Mouse (Mus musculus): Measurements from ENCODE around the gene Btg1. TPM values are rescaled to one million over a fixed set of nuclear protein-coding genes. Genes with fewer than 3 reads are reported as not detected.

Btg1 gene
- polyA plus RNA-seq, 1 experiment from 2014 or later = 34.8 TPM

DNA sequence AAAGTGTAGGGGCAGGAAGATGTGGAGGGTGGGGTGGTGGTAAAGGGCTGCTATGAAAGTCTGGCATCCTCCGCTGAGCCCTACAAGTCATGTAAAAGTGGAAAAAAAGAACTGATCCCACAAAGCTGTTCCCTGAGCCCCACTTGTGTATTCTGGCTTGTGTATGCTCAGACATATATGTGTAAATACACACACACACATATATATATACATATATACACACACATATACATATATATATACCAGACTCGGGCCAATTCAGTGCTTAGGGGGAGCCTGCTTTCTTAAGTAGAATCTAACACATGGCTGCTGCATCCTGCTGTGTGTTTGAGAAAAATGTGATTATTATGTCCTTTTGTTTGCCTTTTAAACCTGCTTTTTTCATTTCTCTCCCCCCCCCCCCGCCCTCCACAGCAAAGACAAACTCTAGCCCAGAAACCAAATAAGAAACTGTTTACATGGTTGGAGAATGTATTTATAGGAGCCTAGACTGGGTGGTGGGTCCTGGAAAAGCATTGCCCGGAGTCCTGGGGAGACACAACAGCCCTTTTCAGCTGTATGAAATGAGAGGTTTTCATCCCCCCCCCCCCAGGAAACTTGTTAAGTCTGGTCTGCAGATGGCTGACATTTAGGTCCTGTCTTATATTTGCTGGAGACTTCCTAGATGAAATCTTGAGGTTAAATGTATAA is 30.5 kb upstream of the Btg1 start:
- ATAC-seq = no peak
- no peak overlapping the region for H3K9ac ChIP-seq (ENCODE audit: low read depth, low read length)
- no peaks in the 10 kb centered on the region for H3K36me3 ChIP-seq (ENCODE audit: control insufficient read depth, insufficient read depth, low read length)
- H3K9me3 ChIP-seq (ENCODE audit: control insufficient read depth, low read length) = no peaks in the 10 kb centered on the region
- WGBS = 80% methylated on average over 4 of the region's 4 CpGs
- H3K27me3 ChIP-seq (replicated peaks; ENCODE audit: control insufficient read depth, insufficient read depth, low read length) = no peaks in the 10 kb centered on the region
- no peak overlapping the region for H3K4me2 ChIP-seq (ENCODE audit: low read length)
- no peaks in the 10 kb centered on the region for H3K4me1 ChIP-seq (ENCODE audit: control insufficient read depth, insufficient read depth, low read depth, low read length)
- no peak overlapping the region for H3K4me3 ChIP-seq (ENCODE audit: low read length)
- no peak overlapping the region for H3K27ac ChIP-seq (ENCODE audit: low read depth, low read length)

GRCm38 (mm10) chr10:96586881-96587217 is 30.0 kb upstream of the Btg1 start:
- no peak overlapping the region for H3K4me2 ChIP-seq (ENCODE audit: low read length)
- ATAC-seq = no peak
- no peaks in the 10 kb centered on the region for H3K9me3 ChIP-seq (ENCODE audit: control insufficient read depth, low read length)
- no peak overlapping the region for H3K9ac ChIP-seq (ENCODE audit: low read depth, low read length)
- no peaks in the 10 kb centered on the region for H3K27me3 ChIP-seq (replicated peaks; ENCODE audit: control insufficient read depth, insufficient read depth, low read length)
- H3K4me3 ChIP-seq (ENCODE audit: low read length) = no peak overlapping the region
- H3K36me3 ChIP-seq (ENCODE audit: control insufficient read depth, insufficient read depth, low read length) = no peaks in the 10 kb centered on the region
- H3K27ac ChIP-seq (ENCODE audit: low read depth, low read length) = no peak overlapping the region
- 77% methylated on average over 4 of the region's 4 CpGs for WGBS
- H3K4me1 ChIP-seq (ENCODE audit: control insufficient read depth, insufficient read depth, low read depth, low read length) = no peaks in the 10 kb centered on the region

DNA sequence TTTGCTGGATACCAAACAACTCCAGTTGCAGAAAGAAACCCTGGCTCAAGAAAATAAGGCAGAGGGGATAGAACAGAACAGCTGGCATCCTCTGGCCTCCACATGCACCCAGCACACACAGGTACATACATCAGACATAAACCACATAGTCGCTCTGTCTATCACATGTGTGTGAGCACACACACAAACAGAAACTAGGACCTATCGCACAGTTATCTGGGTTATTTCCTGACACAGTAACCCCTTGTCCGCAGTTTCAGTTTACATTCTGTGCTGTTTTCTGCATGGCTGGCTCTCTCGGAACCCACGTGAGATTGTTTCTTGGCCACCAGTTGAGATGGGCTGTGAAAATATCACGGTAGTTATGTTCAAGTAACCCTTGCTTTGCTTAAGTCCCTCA is 28.6 kb upstream of the Btg1 start:
- no peaks in the 10 kb centered on the region for H3K9me3 ChIP-seq (ENCODE audit: control insufficient read depth, low read length)
- 87% methylated on average over 6 of the region's 6 CpGs for WGBS
- no peaks in the 10 kb centered on the region for H3K36me3 ChIP-seq (ENCODE audit: control insufficient read depth, insufficient read depth, low read length)
- H3K4me2 ChIP-seq (ENCODE audit: low read length) = no peak overlapping the region
- no peak overlapping the region for H3K4me3 ChIP-seq (ENCODE audit: low read length)
- ATAC-seq = no peak
- H3K27me3 ChIP-seq (replicated peaks; ENCODE audit: control insufficient read depth, insufficient read depth, low read length) = no peaks in the 10 kb centered on the region
- no peak overlapping the region for H3K27ac ChIP-seq (ENCODE audit: low read depth, low read length)
- H3K4me1 ChIP-seq (ENCODE audit: control insufficient read depth, insufficient read depth, low read depth, low read length) = no peaks in the 10 kb centered on the region
- no peak overlapping the region for H3K9ac ChIP-seq (ENCODE audit: low read depth, low read length)

DNA sequence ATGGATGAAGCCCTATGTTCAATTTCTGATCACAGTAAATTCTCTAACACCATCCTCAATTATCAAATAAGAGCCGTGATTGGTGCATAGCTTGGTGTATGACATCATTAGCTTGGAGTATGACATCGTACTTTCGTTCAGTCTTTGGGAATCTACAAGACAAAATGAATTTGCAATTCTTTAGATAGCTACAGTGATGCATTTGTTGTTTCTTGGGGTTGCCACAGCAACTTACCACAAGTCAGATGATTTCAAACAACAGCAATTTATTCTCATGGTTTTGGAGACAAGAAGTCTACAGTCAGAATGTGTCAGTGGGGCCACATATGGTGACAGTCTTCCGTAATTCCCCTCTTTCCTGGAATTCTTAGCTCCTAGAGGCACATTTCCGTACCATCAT is 27.0 kb upstream of the Btg1 start:
- H3K27ac ChIP-seq (ENCODE audit: low read depth, low read length) = no peak overlapping the region
- 92% methylated on average over 5 of the region's 5 CpGs for WGBS
- H3K4me1 ChIP-seq (ENCODE audit: control insufficient read depth, insufficient read depth, low read depth, low read length) = no peaks in the 10 kb centered on the region
- H3K9ac ChIP-seq (ENCODE audit: low read depth, low read length) = no peak overlapping the region
- no peaks in the 10 kb centered on the region for H3K27me3 ChIP-seq (replicated peaks; ENCODE audit: control insufficient read depth, insufficient read depth, low read length)
- H3K36me3 ChIP-seq (ENCODE audit: control insufficient read depth, insufficient read depth, low read length) = no peaks in the 10 kb centered on the region
- H3K4me2 ChIP-seq (ENCODE audit: low read length) = no peak overlapping the region
- no peak for ATAC-seq
- no peak overlapping the region for H3K4me3 ChIP-seq (ENCODE audit: low read length)
- H3K9me3 ChIP-seq (ENCODE audit: control insufficient read depth, low read length) = no peaks in the 10 kb centered on the region

- ATAC-seq = no peak
Observed at GRCm38 (mm10) chr10:96592089-96592488, 24.7 kb upstream of the Btg1 start.

DNA sequence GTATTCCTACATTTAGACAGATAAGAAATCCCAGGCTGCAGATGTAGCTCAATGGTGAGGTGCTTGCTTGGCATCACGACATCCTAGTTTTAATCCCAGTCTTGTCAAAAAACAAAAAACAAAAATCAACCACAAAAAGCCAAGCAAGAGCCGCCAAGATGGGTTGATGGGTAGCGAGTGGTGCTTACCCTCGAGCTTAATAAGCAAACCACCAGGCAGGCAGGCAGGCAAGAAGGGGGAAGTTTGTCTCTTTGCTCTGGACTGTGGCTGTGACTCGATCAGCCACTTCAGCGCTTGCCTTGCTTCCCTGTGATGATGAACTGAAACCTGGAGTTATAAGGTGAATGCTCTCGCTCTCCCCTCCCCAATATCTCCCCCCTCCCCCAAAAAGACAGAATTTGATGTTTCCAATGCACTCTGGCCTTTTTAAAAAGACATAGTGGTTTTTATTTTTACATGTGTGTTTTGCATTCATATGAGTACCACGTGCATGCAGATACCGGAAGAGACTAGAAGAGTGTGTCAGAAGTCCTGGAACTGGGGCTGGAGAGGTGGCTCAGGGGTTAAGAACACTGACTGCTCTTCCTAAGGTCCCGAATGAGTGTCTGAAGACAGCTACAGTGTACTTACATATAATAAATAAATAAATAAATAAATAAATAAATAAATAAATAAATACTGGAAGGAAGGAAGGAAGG is 21.2 kb upstream of the Btg1 start:
- ATAC-seq = no peak
- Histone ChIP-seq H3K27me3 (replicated peaks; ENCODE audit: control insufficient read depth, insufficient read depth, low read length) (no peaks in the 10 kb centered on the region), H3K4me1 (ENCODE audit: control insufficient read depth, insufficient read depth, low read depth, low read length) (no peaks in the 10 kb centered on the region), H3K4me3 (ENCODE audit: low read length) (no peak overlapping the region), H3K9me3 (ENCODE audit: control insufficient read depth, low read length) (no peaks in the 10 kb centered on the region), H3K9ac (ENCODE audit: low read depth, low read length) (no peak overlapping the region), H3K27ac (ENCODE audit: low read depth, low read length) (no peak overlapping the region), H3K4me2 (ENCODE audit: low read length) (no peak overlapping the region), H3K36me3 (ENCODE audit: control insufficient read depth, insufficient read depth, low read length) (no peaks in the 10 kb centered on the region)
- WGBS = 89% methylated on average over 10 of the region's 10 CpGs

More at GRCm38 (mm10) chr10:96592089-96592488, 24.7 kb upstream of the Btg1 start:
- Histone ChIP-seq H3K27me3 (replicated peaks; ENCODE audit: control insufficient read depth, insufficient read depth, low read length) (no peaks in the 10 kb centered on the region), H3K4me2 (ENCODE audit: low read length) (no peak overlapping the region), H3K27ac (ENCODE audit: low read depth, low read length) (no peak overlapping the region), H3K9me3 (ENCODE audit: control insufficient read depth, low read length) (no peaks in the 10 kb centered on the region), H3K9ac (ENCODE audit: low read depth, low read length) (no peak overlapping the region), H3K4me3 (ENCODE audit: low read length) (no peak overlapping the region), H3K36me3 (ENCODE audit: control insufficient read depth, insufficient read depth, low read length) (no peaks in the 10 kb centered on the region), H3K4me1 (ENCODE audit: control insufficient read depth, insufficient read depth, low read depth, low read length) (no peaks in the 10 kb centered on the region)
- WGBS = 83% methylated on average over 1 of the region's 2 CpGs

DNA sequence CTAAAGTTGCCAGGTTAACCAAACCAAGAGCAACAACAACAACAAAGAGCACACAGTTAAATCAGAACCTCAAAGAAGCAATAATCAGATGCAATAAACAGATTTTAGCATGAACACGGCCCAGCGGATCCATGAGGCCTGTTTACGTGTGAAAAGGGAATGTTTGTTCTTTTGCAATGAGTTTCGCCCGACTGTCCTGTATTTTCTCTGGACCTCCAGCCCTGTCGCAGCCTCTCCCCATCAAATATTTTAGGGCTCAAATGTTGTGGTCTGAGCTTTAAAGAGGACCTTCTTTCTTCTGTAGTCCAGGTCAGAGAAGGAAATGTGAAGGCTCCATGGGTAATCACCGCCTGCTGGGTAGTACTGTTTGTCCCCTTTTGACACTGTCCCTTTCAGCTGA is 20.4 kb upstream of the Btg1 start:
- Histone ChIP-seq H3K4me1 (ENCODE audit: control insufficient read depth, insufficient read depth, low read depth, low read length) (no peaks in the 10 kb centered on the region), H3K4me2 (ENCODE audit: low read length) (no peak overlapping the region), H3K9me3 (ENCODE audit: control insufficient read depth, low read length) (no peaks in the 10 kb centered on the region), H3K27ac (ENCODE audit: low read depth, low read length) (no peak overlapping the region), H3K27me3 (replicated peaks; ENCODE audit: control insufficient read depth, insufficient read depth, low read length) (no peaks in the 10 kb centered on the region), H3K4me3 (ENCODE audit: low read length) (no peak overlapping the region), H3K9ac (ENCODE audit: low read depth, low read length) (no peak overlapping the region), H3K36me3 (ENCODE audit: control insufficient read depth, insufficient read depth, low read length) (no peaks in the 10 kb centered on the region)
- 79% methylated on average over 7 of the region's 7 CpGs for WGBS
- no peak for ATAC-seq

DNA sequence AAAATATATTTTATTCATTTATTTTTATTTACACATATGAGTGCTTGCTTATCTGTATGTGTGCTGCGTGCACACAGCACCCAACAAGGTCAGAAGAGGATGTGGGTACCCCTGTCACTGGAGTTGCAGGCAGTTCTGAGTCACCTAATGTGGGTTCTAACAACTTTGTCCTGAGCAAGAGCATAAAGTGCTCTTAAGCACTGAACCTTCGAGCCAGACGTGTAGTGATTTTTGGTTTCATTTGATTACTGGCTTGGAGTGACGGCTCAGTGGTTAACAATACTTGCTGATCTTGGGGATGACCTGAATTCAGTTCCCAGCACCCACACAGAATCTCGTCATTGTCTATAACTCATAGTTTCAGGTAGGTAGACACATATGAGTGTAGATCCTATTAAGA is 17.2 kb upstream of the Btg1 start:
- Histone ChIP-seq H3K9ac (ENCODE audit: low read depth, low read length) (no peak overlapping the region), H3K9me3 (ENCODE audit: control insufficient read depth, low read length) (no peaks in the 10 kb centered on the region), H3K4me3 (ENCODE audit: low read length) (no peak overlapping the region), H3K4me2 (ENCODE audit: low read length) (no peak overlapping the region), H3K36me3 (ENCODE audit: control insufficient read depth, insufficient read depth, low read length) (no peaks in the 10 kb centered on the region), H3K27ac (ENCODE audit: low read depth, low read length) (no peak overlapping the region), H3K27me3 (replicated peaks; ENCODE audit: control insufficient read depth, insufficient read depth, low read length) (no peaks in the 10 kb centered on the region), H3K4me1 (ENCODE audit: control insufficient read depth, insufficient read depth, low read depth, low read length) (no peaks in the 10 kb centered on the region)
- no peak for ATAC-seq
- WGBS = 93% methylated on average over 5 of the region's 5 CpGs

GRCm38 (mm10) chr10:96601670-96602069 is 15.1 kb upstream of the Btg1 start:
- no peaks in the 10 kb centered on the region for H3K9me3 ChIP-seq (ENCODE audit: control insufficient read depth, low read length)
- H3K9ac ChIP-seq (ENCODE audit: low read depth, low read length) = no peak overlapping the region
- H3K4me2 ChIP-seq (ENCODE audit: low read length) = no peak overlapping the region
- H3K4me3 ChIP-seq (ENCODE audit: low read length) = no peak overlapping the region
- no peaks in the 10 kb centered on the region for H3K27me3 ChIP-seq (replicated peaks; ENCODE audit: control insufficient read depth, insufficient read depth, low read length)
- no peak for ATAC-seq
- H3K4me1 ChIP-seq (ENCODE audit: control insufficient read depth, insufficient read depth, low read depth, low read length) = no peaks in the 10 kb centered on the region
- no peaks in the 10 kb centered on the region for H3K36me3 ChIP-seq (ENCODE audit: control insufficient read depth, insufficient read depth, low read length)
- H3K27ac ChIP-seq (ENCODE audit: low read depth, low read length) = no peak overlapping the region
- 98% methylated on average over 4 of the region's 4 CpGs for WGBS

All from hindbrain, embryonic 16.5 days (tissue).